Mouse (Mus musculus) kidney, adult 2 months (tissue): ENCODE data around the gene Stmn1.

Experiments used
- CTCF ChIP-seq: fragments of 200-500 bp; conservative IDR thresholded peaks from 2 replicates; pipeline ENCODE4 v1.5.1; 2011; ENCODE audit warnings: low read depth, mild to moderate bottlenecking, control low read depth, low read length, moderate library complexity, mixed read lengths; ENCODE audit not compliant: insufficient read depth, insufficient read length
- POLR2A ChIP-seq: fragments of 200-500 bp; IDR thresholded peaks from one replicate; pipeline ENCODE4 v1.6.1; 2011; ENCODE audit warnings: low read depth, low read length, control low read depth

DNA sequence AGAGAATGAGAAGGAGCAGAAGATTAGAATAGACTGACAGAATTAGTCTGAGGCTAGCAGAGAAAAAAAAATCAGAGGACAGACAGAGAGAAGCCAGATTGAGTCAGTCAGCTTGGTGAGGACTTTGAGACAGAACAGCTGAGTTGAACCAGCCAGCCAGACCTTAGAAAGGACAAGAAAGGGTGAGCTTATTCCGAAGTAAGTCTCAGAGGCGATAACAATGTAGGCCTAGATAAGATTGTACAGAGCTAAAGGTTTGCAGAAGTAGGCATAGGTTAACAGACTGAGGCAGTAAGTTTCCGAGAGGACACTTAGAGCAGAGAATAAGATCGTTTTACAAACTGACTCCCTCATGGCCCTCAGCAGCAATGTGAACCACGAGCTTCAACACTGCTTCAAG lies 6.9 kb upstream of the Stmn1 start:
- TF ChIP-seq CTCF (no peak), POLR2A (no peak)
